Mouse (Mus musculus): Measurements from ENCODE around the gene Hrct1. TPM values are rescaled to one million over a fixed set of nuclear protein-coding genes. Genes with fewer than 3 reads are reported as not detected.

Gene Hrct1
- total RNA-seq, 1 experiment: 0.36 TPM

GRCm38 (mm10) chr4:43763410-43763809, 36.4 kb downstream of the Hrct1 start:
- Histone ChIP-seq H3K4me1 (ENCODE audit: control insufficient read depth in 2 of 2, insufficient read depth in 2 of 2, low read length in 2 of 2, poor library complexity in 1 of 2) (no peaks in the 10 kb centered on the region), H3K9me3 (ENCODE audit: control insufficient read depth, insufficient read depth, low read depth, low read length) (no peaks in the 10 kb centered on the region), H3K27ac (ENCODE audit: insufficient read depth, low read depth, low read length, poor library complexity, severe bottlenecking) (no peak overlapping the region), H3K9ac (ENCODE audit: insufficient read depth, low read depth, low read length, poor library complexity, severe bottlenecking) (no peak overlapping the region), H3K4me3 (ENCODE audit: insufficient read depth in 1 of 2, low read depth in 1 of 2, low read length in 2 of 2, poor library complexity in 1 of 2, severe bottlenecking in 1 of 2) (no peak overlapping the region), H3K36me3 (ENCODE audit: control insufficient read depth, insufficient read depth, low read length, poor library complexity, severe bottlenecking) (no peaks in the 10 kb centered on the region)
- DNase-seq (ENCODE audit: low read depth, low spot score): peak; percentile 52
- in situ Hi-C loops (cut with MboI; ENCODE audit: low sequenced_read_pairs in 2 of 2, unreplicated experiment in 2 of 2): no loop called here
- TF ChIP-seq CHD2 (IDR thresholded peaks at IDR 0.05; ENCODE audit: low read depth, low read length) (no peak), ZC3H11A (IDR thresholded peaks at IDR 0.05; ENCODE audit: borderline replicate concordance, low read depth, low read length) (peak; percentile 68; the same call in 1 of the 2 replicates), ZNF384 (IDR thresholded peaks at IDR 0.05; ENCODE audit: low read depth, low read length) (no peak), MAFK (IDR thresholded peaks at IDR 0.05; ENCODE audit: insufficient read depth, low read depth, low read length) (no peak), HCFC1 (IDR thresholded peaks at IDR 0.05; ENCODE audit: borderline replicate concordance, insufficient read depth, low read length) (no peak)

- no peak overlapping the region for H3K4me3 ChIP-seq (ENCODE audit: insufficient read depth in 1 of 2, low read depth in 1 of 2, low read length in 2 of 2, poor library complexity in 1 of 2, severe bottlenecking in 1 of 2)
- no peaks in the 10 kb centered on the region for H3K36me3 ChIP-seq (ENCODE audit: control insufficient read depth, insufficient read depth, low read length, poor library complexity, severe bottlenecking)
- no peak for DNase-seq (ENCODE audit: low read depth, low spot score)
- H3K4me1 ChIP-seq (ENCODE audit: control insufficient read depth in 2 of 2, insufficient read depth in 2 of 2, low read length in 2 of 2, poor library complexity in 1 of 2): no peaks in the 10 kb centered on the region
- H3K27ac ChIP-seq (ENCODE audit: insufficient read depth, low read depth, low read length, poor library complexity, severe bottlenecking): no peak overlapping the region
- H3K9ac ChIP-seq (ENCODE audit: insufficient read depth, low read depth, low read length, poor library complexity, severe bottlenecking): no peak overlapping the region
- in situ Hi-C loops (cut with MboI; ENCODE audit: low sequenced_read_pairs in 2 of 2, unreplicated experiment in 2 of 2): no loop called here
- no peaks in the 10 kb centered on the region for H3K9me3 ChIP-seq (ENCODE audit: control insufficient read depth, insufficient read depth, low read depth, low read length)
- TF ChIP-seq CHD2 (IDR thresholded peaks at IDR 0.05; ENCODE audit: low read depth, low read length) (no peak), ZNF384 (IDR thresholded peaks at IDR 0.05; ENCODE audit: low read depth, low read length) (no peak), HCFC1 (IDR thresholded peaks at IDR 0.05; ENCODE audit: borderline replicate concordance, insufficient read depth, low read length) (no peak), ZC3H11A (IDR thresholded peaks at IDR 0.05; ENCODE audit: borderline replicate concordance, low read depth, low read length) (no peak), MAFK (IDR thresholded peaks at IDR 0.05; ENCODE audit: insufficient read depth, low read depth, low read length) (no peak)
Observed at GRCm38 (mm10) chr4:43768341-43768740, 41.4 kb downstream of the Hrct1 start.

- no peak for TF ChIP-seq ZC3H11A (IDR thresholded peaks at IDR 0.05; ENCODE audit: borderline replicate concordance, low read depth, low read length)
- no peak for TF ChIP-seq MAFK (IDR thresholded peaks at IDR 0.05; ENCODE audit: insufficient read depth, low read depth, low read length)
- no peak for TF ChIP-seq HCFC1 (IDR thresholded peaks at IDR 0.05; ENCODE audit: borderline replicate concordance, insufficient read depth, low read length)
- TF ChIP-seq CHD2 (IDR thresholded peaks at IDR 0.05; ENCODE audit: low read depth, low read length): no peak
- TF ChIP-seq ZNF384 (IDR thresholded peaks at IDR 0.05; ENCODE audit: low read depth, low read length): no peak
- H3K27ac ChIP-seq (ENCODE audit: insufficient read depth, low read depth, low read length, poor library complexity, severe bottlenecking): no peak overlapping the region
- no peaks in the 10 kb centered on the region for H3K36me3 ChIP-seq (ENCODE audit: control insufficient read depth, insufficient read depth, low read length, poor library complexity, severe bottlenecking)
- no peaks in the 10 kb centered on the region for H3K4me1 ChIP-seq (ENCODE audit: control insufficient read depth in 2 of 2, insufficient read depth in 2 of 2, low read length in 2 of 2, poor library complexity in 1 of 2)
- no peak overlapping the region for H3K9ac ChIP-seq (ENCODE audit: insufficient read depth, low read depth, low read length, poor library complexity, severe bottlenecking)
- no peaks in the 10 kb centered on the region for H3K9me3 ChIP-seq (ENCODE audit: control insufficient read depth, insufficient read depth, low read depth, low read length)
- DNase-seq (ENCODE audit: low read depth, low spot score): no peak
- H3K4me3 ChIP-seq (ENCODE audit: insufficient read depth in 1 of 2, low read depth in 1 of 2, low read length in 2 of 2, poor library complexity in 1 of 2, severe bottlenecking in 1 of 2): no peak overlapping the region
- in situ Hi-C loops (cut with MboI; ENCODE audit: low sequenced_read_pairs in 2 of 2, unreplicated experiment in 2 of 2): no loop called here
Observed at GRCm38 (mm10) chr4:43769374-43769773, 42.4 kb downstream of the Hrct1 start.

DNA sequence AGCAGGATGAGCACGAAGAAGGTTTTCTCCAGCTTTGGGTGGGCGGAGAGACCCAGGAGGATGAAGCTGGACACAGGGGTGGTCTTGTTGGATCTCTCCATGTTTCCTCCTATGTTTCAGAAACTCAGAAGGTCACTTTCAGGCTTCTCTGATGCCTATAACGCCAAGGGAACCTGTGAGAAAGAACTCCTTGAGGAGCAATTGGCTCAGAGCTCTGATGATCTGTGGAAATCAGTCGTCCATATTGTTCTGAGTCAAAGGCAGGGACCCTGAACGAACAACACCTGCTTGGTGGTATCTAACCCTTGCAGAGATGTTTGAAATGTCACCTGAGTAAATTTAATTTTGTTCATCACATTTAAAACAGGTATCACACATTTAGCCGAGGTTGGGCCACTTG, 43.9 kb downstream of the Hrct1 start, which contains the start of gene Olfr159:
Olfr159 (minus strand) TSS at position 101 of the 400 bp plus-strand sequence.
- Histone ChIP-seq H3K4me1 (ENCODE audit: control insufficient read depth in 2 of 2, insufficient read depth in 2 of 2, low read length in 2 of 2, poor library complexity in 1 of 2) (no peaks in the 10 kb centered on the region), H3K36me3 (ENCODE audit: control insufficient read depth, insufficient read depth, low read length, poor library complexity, severe bottlenecking) (no peaks in the 10 kb centered on the region), H3K4me3 (ENCODE audit: insufficient read depth in 1 of 2, low read depth in 1 of 2, low read length in 2 of 2, poor library complexity in 1 of 2, severe bottlenecking in 1 of 2) (no peak within 1 kb of the TSS), H3K27ac (ENCODE audit: insufficient read depth, low read depth, low read length, poor library complexity, severe bottlenecking) (no peak within 1 kb of the TSS), H3K9me3 (ENCODE audit: control insufficient read depth, insufficient read depth, low read depth, low read length) (no peaks in the 10 kb centered on the region), H3K9ac (ENCODE audit: insufficient read depth, low read depth, low read length, poor library complexity, severe bottlenecking) (no peak within 1 kb of the TSS)
- no peak for TF ChIP-seq ZC3H11A (IDR thresholded peaks at IDR 0.05; ENCODE audit: borderline replicate concordance, low read depth, low read length)
- no peak for TF ChIP-seq CHD2 (IDR thresholded peaks at IDR 0.05; ENCODE audit: low read depth, low read length)
- TF ChIP-seq HCFC1 (IDR thresholded peaks at IDR 0.05; ENCODE audit: borderline replicate concordance, insufficient read depth, low read length): no peak
- no peak for TF ChIP-seq ZNF384 (IDR thresholded peaks at IDR 0.05; ENCODE audit: low read depth, low read length)
- no peak for TF ChIP-seq MAFK (IDR thresholded peaks at IDR 0.05; ENCODE audit: insufficient read depth, low read depth, low read length)
- in situ Hi-C loops (cut with MboI; ENCODE audit: low sequenced_read_pairs in 2 of 2, unreplicated experiment in 2 of 2): no loop called here
- no peak for DNase-seq (ENCODE audit: low read depth, low spot score)

DNA sequence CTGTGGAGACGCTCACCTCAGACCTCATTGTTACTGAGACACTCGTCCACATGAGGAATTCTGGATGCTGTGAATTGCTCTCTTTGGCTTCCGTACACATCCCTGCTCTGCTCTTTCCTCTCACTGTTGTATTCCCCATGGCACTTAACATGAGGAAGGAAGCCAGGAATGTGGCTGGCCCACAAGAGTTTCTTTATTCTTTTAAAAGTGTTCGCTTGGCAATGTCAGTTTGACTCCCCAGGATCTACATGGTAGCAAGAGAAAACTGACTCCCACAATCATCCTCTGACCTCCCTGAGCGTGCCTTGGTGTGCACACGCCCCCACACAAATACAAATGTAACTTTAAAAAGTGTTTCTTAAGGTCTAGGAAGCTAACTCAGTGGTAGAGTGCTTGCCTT, 44.6 kb downstream of the Hrct1 start:
- no peaks in the 10 kb centered on the region for H3K4me1 ChIP-seq (ENCODE audit: control insufficient read depth in 2 of 2, insufficient read depth in 2 of 2, low read length in 2 of 2, poor library complexity in 1 of 2)
- DNase-seq (ENCODE audit: low read depth, low spot score): no peak
- H3K4me3 ChIP-seq (ENCODE audit: insufficient read depth in 1 of 2, low read depth in 1 of 2, low read length in 2 of 2, poor library complexity in 1 of 2, severe bottlenecking in 1 of 2): no peak overlapping the region
- H3K9me3 ChIP-seq (ENCODE audit: control insufficient read depth, insufficient read depth, low read depth, low read length): no peaks in the 10 kb centered on the region
- in situ Hi-C loops (cut with MboI; ENCODE audit: low sequenced_read_pairs in 2 of 2, unreplicated experiment in 2 of 2): no loop called here
- no peaks in the 10 kb centered on the region for H3K36me3 ChIP-seq (ENCODE audit: control insufficient read depth, insufficient read depth, low read length, poor library complexity, severe bottlenecking)
- no peak overlapping the region for H3K27ac ChIP-seq (ENCODE audit: insufficient read depth, low read depth, low read length, poor library complexity, severe bottlenecking)
- TF ChIP-seq ZC3H11A (IDR thresholded peaks at IDR 0.05; ENCODE audit: borderline replicate concordance, low read depth, low read length) (no peak), ZNF384 (IDR thresholded peaks at IDR 0.05; ENCODE audit: low read depth, low read length) (no peak), MAFK (IDR thresholded peaks at IDR 0.05; ENCODE audit: insufficient read depth, low read depth, low read length) (no peak), HCFC1 (IDR thresholded peaks at IDR 0.05; ENCODE audit: borderline replicate concordance, insufficient read depth, low read length) (no peak), CHD2 (IDR thresholded peaks at IDR 0.05; ENCODE audit: low read depth, low read length) (no peak)
- H3K9ac ChIP-seq (ENCODE audit: insufficient read depth, low read depth, low read length, poor library complexity, severe bottlenecking): no peak overlapping the region

Measured in ES-E14 (cell line).